Mouse (Mus musculus) kidney, postnatal 0 days (tissue): ENCODE results near the gene Rdh5. TPM values are rescaled to one million over a fixed set of nuclear protein-coding genes. Genes with fewer than 3 reads are reported as not detected.

ENCODE experiments used
- ATAC-seq: fragments of 200-750 bp; cut with Nextera tagmentation; replicated peaks from 2 replicates; pipeline ENCODE4 v1.8.0; 2017; ENCODE audit warnings: low read depth, moderate number of reproducible peaks, moderate TSS enrichment, moderate library complexity; ENCODE audit not compliant: low FRiP score
- DNase-seq: peaks from one replicate; pipeline ENCODE4 v3.0.0-alpha.2; 2016; ENCODE audit warnings: low spot score
- H3K27ac ChIP-seq: fragments of 300-500 bp; sonication (generic); 2 replicates; pipeline ENCODE4 v1.5.1; 2014; ENCODE audit warnings: mild to moderate bottlenecking
- H3K27me3 ChIP-seq: fragments of 300-500 bp; sonication (generic); 2 replicates; pipeline ENCODE4 v1.6.1; 2014; ENCODE audit warnings: low read length, mixed read lengths; ENCODE audit not compliant: insufficient read depth
- H3K36me3 ChIP-seq: fragments of 300-500 bp; sonication (generic); 2 replicates; pipeline ENCODE4 v1.6.1; 2014; ENCODE audit warnings: low read length, mixed read lengths; ENCODE audit not compliant: insufficient read depth
- H3K4me1 ChIP-seq: fragments of 300-500 bp; sonication (generic); replicated peaks from 2 replicates; pipeline ENCODE4 v1.6.1; 2014; ENCODE audit warnings: antibody characterized with exemption, low read length, mixed read lengths; ENCODE audit not compliant: insufficient read depth
- H3K4me2 ChIP-seq: fragments of 300-500 bp; sonication (generic); 2 replicates; pipeline ENCODE4 v1.6.1; 2014; ENCODE audit warnings: mild to moderate bottlenecking, low read length, moderate library complexity, mixed read lengths
- H3K4me3 ChIP-seq: fragments of 300-500 bp; sonication (generic); replicated peaks from 2 replicates; pipeline ENCODE4 v1.5.1; 2014; ENCODE audit warnings: low read depth, low read length
- H3K9ac ChIP-seq: fragments of 300-500 bp; sonication (generic); 2 replicates; pipeline ENCODE4 v1.6.1; 2014; ENCODE audit warnings: low read depth, low read length
- H3K9me3 ChIP-seq: fragments of 300-500 bp; sonication (generic); replicated peaks from 2 replicates; pipeline ENCODE4 v1.6.1; 2016; ENCODE audit warnings: low read length, inconsistent platforms, mixed read lengths
- CTCF ChIP-seq: IDR thresholded peaks from 2 replicates; pipeline ENCODE4 v1.5.1; 2016; ENCODE audit warnings: antibody characterized with exemption, low read depth, mild to moderate bottlenecking, moderate library complexity
- WGBS: fragments of 180-500 bp; shearing (Covaris S2); extraction: QIAGEN DNeasy Blood & Tissue Kit; methylation state at CpG from one replicate; pipeline ENCODE4 v1.1.7; 2014; 5-methylcytosine and 5-hydroxymethylcytosine counted together
- polyA plus RNA-seq: library from polyadenylated mRNA; unstranded; fragments of >200 nt; fragmentation: Nextera tagmentation; extraction: Ambion mirVana; gene quantifications from 2 replicates; pipeline ENCODE4 v1.2.1, GENCODE M21; 2015

Rdh5 gene
- polyA plus RNA-seq, 1 experiment from 2014 or later, result 12.9 TPM

DNA sequence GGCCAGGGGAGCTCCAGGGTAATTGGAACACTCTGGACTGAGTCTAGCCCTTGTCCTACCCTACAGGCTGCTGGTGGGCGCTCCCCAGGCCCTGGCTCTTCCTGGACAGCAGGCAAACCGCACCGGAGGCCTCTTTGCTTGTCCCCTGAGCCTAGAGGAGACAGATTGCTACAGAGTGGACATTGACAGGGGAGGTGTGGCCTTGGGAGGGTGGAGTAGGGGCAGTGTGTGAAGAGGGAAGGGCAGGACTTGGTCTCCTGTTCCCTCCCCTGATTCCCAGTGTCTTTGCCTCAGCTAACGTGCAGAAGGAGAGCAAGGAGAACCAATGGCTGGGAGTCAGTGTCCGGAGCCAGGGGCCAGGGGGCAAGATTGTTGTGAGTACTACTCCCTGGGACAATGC is 16.3 kb upstream of the Rdh5 start:
- H3K9me3 ChIP-seq, result no peaks in the 10 kb centered on the region
- no peak overlapping the region for H3K4me2 ChIP-seq
- WGBS, result 46% methylated on average over 5 of the region's 5 CpGs
- peaks cover 14% of the 10 kb centered on the region for H3K27me3 ChIP-seq
- no peak overlapping the region for H3K9ac ChIP-seq
- H3K36me3 ChIP-seq, result no peaks in the 10 kb centered on the region
- TF ChIP-seq CTCF, result no peak
- DNase-seq (no peak), ATAC-seq (peak; percentile 59; the same call in 1 of the 2 replicates)
- 0 out of 2 replicates have a peak, but pooled peaks cover 3% of the 10 kb centered on the region for H3K4me1 ChIP-seq
- no peak overlapping the region for H3K27ac ChIP-seq
- no peak overlapping the region for H3K4me3 ChIP-seq

DNA sequence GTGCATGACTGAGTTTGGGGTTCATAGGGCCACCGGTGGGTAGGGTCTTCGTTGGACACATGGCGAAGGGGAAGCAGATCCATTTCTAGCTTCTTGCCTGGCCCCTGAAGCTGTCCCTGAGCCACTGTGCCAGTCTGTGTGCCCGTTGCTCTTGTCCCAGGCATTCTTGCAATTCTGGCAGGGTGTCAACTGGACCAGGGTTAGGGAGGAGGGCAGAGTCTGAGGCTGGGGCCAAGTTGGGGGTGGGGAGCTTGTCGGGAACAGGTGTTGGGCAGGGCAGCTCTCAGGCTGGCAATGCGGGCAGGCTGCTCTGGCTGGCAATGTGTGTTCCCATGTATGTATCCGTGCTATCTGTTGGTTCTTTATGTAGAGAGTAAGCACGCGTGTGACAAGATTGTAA is 15.8 kb upstream of the Rdh5 start:
- Histone ChIP-seq H3K27ac (no peak overlapping the region), H3K4me1 (peaks cover 4% of the 10 kb centered on the region; the same call in 1 of the 2 replicates), H3K27me3 (peaks cover 19% of the 10 kb centered on the region), H3K4me2 (no peak overlapping the region), H3K36me3 (no peaks in the 10 kb centered on the region), H3K4me3 (no peak overlapping the region), H3K9ac (no peak overlapping the region), H3K9me3 (no peaks in the 10 kb centered on the region)
- TF ChIP-seq CTCF, result no peak
- DNase-seq (no peak), ATAC-seq (0 out of 2 replicates have a peak, but pooled peaks have one; percentile 13)
- 74% methylated on average over 9 of the region's 9 CpGs for WGBS

DNA sequence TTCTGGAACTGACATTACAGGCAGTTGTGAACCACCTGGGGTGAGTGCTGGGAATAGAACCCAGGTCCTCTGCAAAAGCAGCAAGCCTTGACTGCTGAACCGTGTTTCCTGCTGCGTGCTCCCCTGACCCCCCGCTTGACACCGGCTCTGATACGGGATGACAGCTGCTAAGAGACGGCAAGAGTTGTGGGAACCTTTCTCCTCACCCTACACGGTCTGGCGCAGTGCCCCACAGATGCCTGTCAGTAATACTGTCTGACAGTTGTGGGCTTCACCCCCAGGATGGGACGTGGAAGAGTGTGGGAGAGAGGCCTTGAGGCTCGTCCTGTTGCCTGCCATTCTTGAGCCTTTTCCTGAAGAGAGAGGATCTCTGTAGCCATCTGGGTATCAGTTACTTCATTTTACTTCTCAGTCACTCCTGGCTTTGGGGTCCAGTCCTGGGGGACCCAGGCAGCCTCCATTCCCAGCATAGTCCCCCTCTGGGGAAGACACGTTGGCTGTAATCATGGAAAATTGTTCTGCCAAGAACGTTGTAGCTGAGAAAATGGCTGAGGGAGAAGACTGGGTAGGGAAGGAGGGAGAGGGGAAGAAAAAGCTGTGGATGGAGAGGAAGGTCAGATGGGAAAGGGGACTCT is 15.2 kb upstream of the Rdh5 start:
- Histone ChIP-seq H3K27ac (no peak overlapping the region), H3K4me1 (peaks cover 4% of the 10 kb centered on the region; the same call in 1 of the 2 replicates), H3K36me3 (no peaks in the 10 kb centered on the region), H3K9me3 (no peaks in the 10 kb centered on the region), H3K27me3 (peaks cover 24% of the 10 kb centered on the region), H3K4me3 (no peak overlapping the region), H3K4me2 (no peak overlapping the region), H3K9ac (no peak overlapping the region)
- no peak for TF ChIP-seq CTCF
- WGBS, result 52% methylated on average over 12 of the region's 12 CpGs
- DNase-seq (no peak), ATAC-seq (no peak)

DNA sequence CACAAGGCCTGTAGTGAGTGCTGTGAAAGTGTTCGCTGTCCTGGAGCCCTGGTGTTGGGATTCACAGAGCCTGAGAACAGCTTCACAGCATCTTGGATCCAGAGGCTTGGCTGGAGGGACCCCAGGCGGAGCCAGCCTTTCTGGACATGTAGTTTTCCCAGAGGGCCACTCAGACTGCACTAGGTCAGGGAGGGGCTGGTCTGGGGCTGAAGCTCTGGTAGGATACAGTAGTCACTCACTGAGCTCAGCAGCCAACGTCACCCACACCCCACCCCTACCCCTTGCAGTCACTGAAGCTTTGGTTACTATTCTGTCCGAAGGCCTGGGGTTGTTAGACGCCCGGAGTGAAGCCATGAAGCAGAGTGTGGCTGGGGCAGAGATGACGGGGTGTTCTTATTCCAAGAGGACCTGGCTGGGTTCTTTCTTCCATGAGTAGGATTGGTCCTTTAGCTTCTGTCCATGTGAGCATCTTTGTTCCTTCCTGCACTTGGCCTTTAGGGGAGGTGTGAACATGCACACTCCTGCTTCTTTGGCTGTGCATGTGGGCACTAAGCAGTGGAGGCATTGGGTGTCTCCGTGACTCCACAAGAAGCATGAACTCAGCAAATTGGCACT is 13.2 kb upstream of the Rdh5 start:
- H3K36me3 ChIP-seq, result no peaks in the 10 kb centered on the region
- H3K9me3 ChIP-seq, result no peaks in the 10 kb centered on the region
- H3K4me1 ChIP-seq, result peaks cover 4% of the 10 kb centered on the region; the same call in 1 of the 2 replicates
- no peak overlapping the region for H3K4me3 ChIP-seq
- peaks cover 29% of the 10 kb centered on the region for H3K27me3 ChIP-seq
- H3K4me2 ChIP-seq, result no peak overlapping the region
- no peak overlapping the region for H3K9ac ChIP-seq
- no peak for ATAC-seq
- no peak for DNase-seq
- WGBS, result 72% methylated on average over 8 of the region's 8 CpGs
- no peak for TF ChIP-seq CTCF
- H3K27ac ChIP-seq, result no peak overlapping the region

DNA sequence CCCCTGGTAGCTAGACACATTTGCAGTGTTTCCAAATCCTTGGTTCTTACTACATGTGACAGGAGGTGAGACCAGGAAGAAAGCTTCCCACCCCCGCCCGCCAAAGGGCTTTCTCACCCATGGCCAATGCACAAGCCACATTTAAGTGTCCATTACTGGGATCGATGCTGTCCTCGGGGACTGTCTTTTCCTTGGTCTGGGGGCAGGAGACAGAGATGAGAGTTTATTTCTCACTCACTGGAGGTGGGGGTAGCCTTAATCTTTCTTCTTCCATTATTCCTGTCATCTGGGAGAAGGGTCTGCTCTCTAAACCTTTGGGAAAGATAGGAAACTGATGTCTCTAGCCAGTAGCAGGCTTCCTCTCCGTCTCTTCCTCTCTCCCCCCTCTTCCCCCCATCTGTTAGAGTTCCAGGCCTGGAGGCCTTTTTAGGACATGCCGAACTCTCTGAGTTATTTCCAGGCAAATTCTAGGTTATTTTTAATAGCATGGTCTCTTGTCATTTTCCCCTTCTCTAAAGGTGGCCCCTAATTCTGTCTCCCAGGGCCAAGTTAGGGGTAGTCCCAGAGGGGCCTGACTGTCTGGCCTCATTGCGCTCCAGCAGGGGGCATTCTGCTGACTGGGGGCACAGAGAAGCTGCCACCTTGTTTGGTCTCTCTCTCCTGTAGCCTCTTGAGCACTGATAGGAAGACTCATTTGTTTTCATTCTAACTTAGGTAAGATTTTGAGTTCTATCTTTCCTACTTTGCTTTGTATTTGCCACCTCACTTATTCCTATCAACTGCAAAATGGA is 12.5 kb upstream of the Rdh5 start:
- no peak for ATAC-seq
- H3K9ac ChIP-seq, result no peak overlapping the region
- no peak overlapping the region for H3K4me2 ChIP-seq
- 60% methylated on average over 7 of the region's 7 CpGs for WGBS
- H3K4me3 ChIP-seq, result no peak overlapping the region
- peaks cover 29% of the 10 kb centered on the region for H3K27me3 ChIP-seq
- no peaks in the 10 kb centered on the region for H3K9me3 ChIP-seq
- peaks cover 4% of the 10 kb centered on the region; the same call in 1 of the 2 replicates for H3K4me1 ChIP-seq
- no peak overlapping the region for H3K27ac ChIP-seq
- DNase-seq, result no peak
- TF ChIP-seq CTCF, result no peak; the same call in 1 of the 2 replicates
- no peaks in the 10 kb centered on the region for H3K36me3 ChIP-seq

DNA sequence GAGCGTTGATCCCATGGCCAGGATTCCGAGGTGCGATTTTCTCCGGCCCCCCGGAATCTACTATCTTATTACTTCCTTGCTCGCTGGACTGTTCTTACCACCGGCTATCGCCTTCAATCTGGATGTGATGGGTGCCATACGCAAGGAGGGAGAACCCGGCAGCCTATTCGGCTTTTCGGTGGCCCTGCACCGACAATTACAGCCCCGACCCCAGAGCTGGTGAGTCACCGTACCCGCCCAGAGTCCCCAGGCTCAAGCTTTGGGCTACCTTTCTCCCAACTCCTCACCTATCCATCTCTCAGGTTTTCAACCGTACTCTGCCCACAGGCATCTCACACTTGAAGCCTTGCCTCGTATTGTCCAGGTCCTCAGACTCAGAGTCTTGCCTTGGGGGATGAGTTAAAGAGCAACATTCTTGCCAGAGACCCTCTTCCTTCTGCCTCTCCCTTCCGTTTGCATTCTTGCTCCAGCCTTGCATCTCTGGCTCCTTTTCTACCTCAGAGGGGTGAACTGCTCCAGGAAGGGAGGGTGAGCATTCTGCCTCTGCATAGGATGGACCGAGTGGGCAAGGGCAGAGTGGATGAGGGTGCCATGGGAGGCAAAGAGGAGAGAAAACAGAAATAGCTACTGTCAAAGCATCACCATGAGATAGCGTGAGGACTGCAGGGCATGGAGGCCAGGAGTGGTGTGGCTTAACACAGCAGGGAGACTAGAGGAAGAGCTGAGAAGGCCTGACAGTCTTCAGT is 11.5 kb upstream of the Rdh5 start:
- H3K9me3 ChIP-seq, result no peaks in the 10 kb centered on the region
- no peak overlapping the region for H3K27ac ChIP-seq
- peak overlapping the region; percentile 35 for H3K4me3 ChIP-seq
- H3K27me3 ChIP-seq, result peaks cover 29% of the 10 kb centered on the region
- no peaks in the 10 kb centered on the region for H3K36me3 ChIP-seq
- 3% methylated on average over 21 of the region's 21 CpGs for WGBS
- TF ChIP-seq CTCF, result no peak
- DNase-seq (no peak), ATAC-seq (no peak)
- peak overlapping the region; percentile 36; the same call in 1 of the 2 replicates for H3K9ac ChIP-seq
- H3K4me1 ChIP-seq, result peaks cover 4% of the 10 kb centered on the region; the same call in 1 of the 2 replicates
- H3K4me2 ChIP-seq, result peak overlapping the region; percentile 71
